Mouse (Mus musculus): ENCODE measurements around the gene Slc1a7. TPM values are rescaled to one million over a fixed set of nuclear protein-coding genes. Genes with fewer than 3 reads are reported as not detected.
A peak's percentile ranks its signal among the peaks of the same experiment; 100 is the strongest.

Gene Slc1a7
- polyA plus RNA-seq, 1 experiment from 2014 or later, result 0.08 TPM

DNA sequence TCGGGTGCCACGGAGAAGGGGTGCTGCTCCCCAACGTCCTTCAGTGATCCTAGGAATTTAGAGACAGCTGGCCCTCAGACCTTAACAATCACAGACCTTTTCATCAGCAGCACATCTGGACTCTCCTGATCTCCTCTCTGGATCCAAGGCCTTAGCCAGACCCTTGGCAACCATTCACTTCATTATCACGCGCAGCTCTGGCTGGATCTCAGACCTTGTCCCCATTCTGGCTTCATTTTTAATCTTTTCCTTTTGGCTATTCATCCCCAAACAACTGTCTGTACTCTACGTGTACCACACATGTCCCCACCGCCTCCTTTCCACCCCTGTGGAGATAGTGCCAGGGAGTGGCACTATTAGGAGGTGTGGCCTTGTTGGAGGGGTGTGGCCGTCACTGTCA lies 34.9 kb upstream of the Slc1a7 start:
- H3K4me3 ChIP-seq (replicated peaks; ENCODE audit: low read length), result no peak overlapping the region
- no peak for DNase-seq (ENCODE audit: low spot score)
- no peak for ATAC-seq (ENCODE audit: low FRiP score)
- no peak overlapping the region for H3K27ac ChIP-seq
- H3K4me1 ChIP-seq (replicated peaks; ENCODE audit: control insufficient read depth, insufficient read depth, low read length), result no peaks in the 10 kb centered on the region
- H3K4me2 ChIP-seq (replicated peaks), result no peak overlapping the region
- no peaks in the 10 kb centered on the region for H3K9me3 ChIP-seq (ENCODE audit: control insufficient read depth, low read length)
- no peaks in the 10 kb centered on the region for H3K27me3 ChIP-seq (ENCODE audit: control insufficient read depth, insufficient read depth, low read length)
- no peaks in the 10 kb centered on the region for H3K36me3 ChIP-seq (replicated peaks; ENCODE audit: control insufficient read depth, insufficient read depth)
- 82% methylated on average over 8 of the region's 8 CpGs for WGBS
- no peak overlapping the region for H3K9ac ChIP-seq

DNA sequence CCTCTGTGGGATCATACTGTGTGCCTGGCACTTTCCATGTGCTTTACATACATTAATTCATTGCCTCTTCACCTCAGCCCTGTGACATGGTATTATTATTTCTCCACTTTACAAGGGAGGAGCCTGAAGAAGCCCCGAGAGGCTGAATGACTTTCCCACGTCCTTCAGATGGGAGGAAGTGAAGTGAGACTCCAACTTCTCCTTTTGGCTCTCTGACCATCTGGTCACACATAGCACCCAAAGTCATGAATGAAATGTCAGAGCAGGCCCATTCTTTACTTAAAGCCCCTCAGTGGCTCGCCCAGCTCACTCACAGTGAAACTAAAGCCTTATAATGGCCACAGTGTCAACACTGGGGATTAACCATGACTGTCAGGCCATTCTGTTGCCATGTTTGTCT lies 32.9 kb upstream of the Slc1a7 start:
- Histone ChIP-seq H3K27ac (no peak overlapping the region), H3K27me3 (ENCODE audit: control insufficient read depth, insufficient read depth, low read length) (no peaks in the 10 kb centered on the region), H3K9ac (no peak overlapping the region), H3K4me1 (replicated peaks; ENCODE audit: control insufficient read depth, insufficient read depth, low read length) (no peaks in the 10 kb centered on the region), H3K4me2 (replicated peaks) (no peak overlapping the region), H3K4me3 (replicated peaks; ENCODE audit: low read length) (no peak overlapping the region), H3K9me3 (ENCODE audit: control insufficient read depth, low read length) (no peaks in the 10 kb centered on the region), H3K36me3 (replicated peaks; ENCODE audit: control insufficient read depth, insufficient read depth) (no peaks in the 10 kb centered on the region)
- DNase-seq (ENCODE audit: low spot score), result no peak
- ATAC-seq (ENCODE audit: low FRiP score), result no peak
- WGBS, result 72% methylated on average over 3 of the region's 3 CpGs

DNA sequence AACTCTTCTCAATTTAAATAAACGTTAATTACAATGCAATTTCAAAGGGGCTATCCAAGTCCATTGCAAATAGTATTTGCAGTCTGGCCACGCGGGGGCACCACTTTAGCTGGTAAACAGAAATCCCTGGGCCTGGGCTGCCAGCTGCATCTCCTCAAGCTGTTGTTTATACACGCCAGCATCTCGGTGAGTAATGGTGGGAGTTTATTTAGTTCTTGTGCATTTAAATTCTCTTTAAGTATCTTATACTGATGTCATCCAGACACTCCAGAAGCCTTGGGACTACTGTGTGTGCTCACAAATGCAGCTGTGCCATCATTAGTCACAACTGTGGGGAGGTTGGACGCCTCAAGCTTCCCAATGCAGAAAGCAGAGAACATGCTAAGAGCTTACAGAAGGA lies 30.8 kb upstream of the Slc1a7 start:
- Histone ChIP-seq H3K9me3 (ENCODE audit: control insufficient read depth, low read length) (no peaks in the 10 kb centered on the region), H3K4me2 (replicated peaks) (no peak overlapping the region), H3K36me3 (replicated peaks; ENCODE audit: control insufficient read depth, insufficient read depth) (no peaks in the 10 kb centered on the region), H3K4me1 (replicated peaks; ENCODE audit: control insufficient read depth, insufficient read depth, low read length) (no peaks in the 10 kb centered on the region), H3K27ac (no peak overlapping the region), H3K9ac (no peak overlapping the region), H3K27me3 (ENCODE audit: control insufficient read depth, insufficient read depth, low read length) (no peaks in the 10 kb centered on the region), H3K4me3 (replicated peaks; ENCODE audit: low read length) (no peak overlapping the region)
- peak; percentile 73 for DNase-seq (ENCODE audit: low spot score)
- ATAC-seq (ENCODE audit: low FRiP score), result no peak
- WGBS, result 28% methylated on average over 6 of the region's 6 CpGs

DNA sequence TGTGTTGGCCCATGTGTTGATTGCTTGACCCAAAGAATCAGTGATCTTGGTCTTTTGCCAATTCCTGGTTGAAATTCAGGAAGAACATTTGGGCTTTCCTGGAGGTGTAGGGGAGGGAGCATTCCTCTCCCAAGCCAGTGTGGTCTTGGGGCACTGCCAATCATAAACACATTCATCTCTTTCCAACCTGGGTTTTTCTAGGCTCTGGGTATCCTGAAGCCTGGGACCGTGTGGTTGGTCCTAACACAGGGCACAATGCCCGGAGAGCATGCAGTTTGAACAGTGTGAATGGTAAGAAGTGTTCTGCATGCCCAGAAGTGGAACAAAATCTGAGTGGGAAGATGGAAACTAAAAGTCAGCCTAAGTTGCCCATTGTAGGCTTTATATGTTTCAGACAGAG lies 30.0 kb upstream of the Slc1a7 start:
- no peaks in the 10 kb centered on the region for H3K9me3 ChIP-seq (ENCODE audit: control insufficient read depth, low read length)
- H3K4me3 ChIP-seq (replicated peaks; ENCODE audit: low read length), result no peak overlapping the region
- H3K9ac ChIP-seq, result no peak overlapping the region
- H3K27me3 ChIP-seq (ENCODE audit: control insufficient read depth, insufficient read depth, low read length), result no peaks in the 10 kb centered on the region
- no peaks in the 10 kb centered on the region for H3K36me3 ChIP-seq (replicated peaks; ENCODE audit: control insufficient read depth, insufficient read depth)
- H3K27ac ChIP-seq, result no peak overlapping the region
- DNase-seq (ENCODE audit: low spot score) (no peak), ATAC-seq (ENCODE audit: low FRiP score) (no peak)
- H3K4me1 ChIP-seq (replicated peaks; ENCODE audit: control insufficient read depth, insufficient read depth, low read length), result no peaks in the 10 kb centered on the region
- 74% methylated on average over 2 of the region's 2 CpGs for WGBS
- H3K4me2 ChIP-seq (replicated peaks), result no peak overlapping the region

DNA sequence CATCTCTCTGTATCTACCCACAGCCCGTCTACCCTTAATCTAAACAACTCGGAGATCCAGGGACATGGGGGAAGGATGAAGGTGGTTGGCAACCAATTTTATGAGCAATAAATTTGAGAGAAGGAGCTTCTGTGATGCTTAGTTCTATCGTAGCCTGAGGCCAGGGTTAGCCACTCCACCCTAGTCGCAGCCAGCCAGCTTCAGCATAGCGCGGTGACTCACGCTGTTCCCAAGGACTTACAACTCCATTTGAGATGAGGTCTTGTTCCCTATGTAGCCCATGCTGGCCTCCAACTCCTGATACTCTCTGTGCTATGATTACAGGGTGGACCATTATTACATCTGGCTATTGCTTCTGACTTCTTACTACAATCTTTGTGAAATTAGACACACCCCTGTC lies 25.4 kb upstream of the Slc1a7 start:
- Histone ChIP-seq H3K4me2 (replicated peaks) (no peak overlapping the region), H3K9me3 (ENCODE audit: control insufficient read depth, low read length) (no peaks in the 10 kb centered on the region), H3K27ac (no peak overlapping the region), H3K4me1 (replicated peaks; ENCODE audit: control insufficient read depth, insufficient read depth, low read length) (no peaks in the 10 kb centered on the region), H3K9ac (no peak overlapping the region), H3K27me3 (ENCODE audit: control insufficient read depth, insufficient read depth, low read length) (no peaks in the 10 kb centered on the region), H3K36me3 (replicated peaks; ENCODE audit: control insufficient read depth, insufficient read depth) (no peaks in the 10 kb centered on the region), H3K4me3 (replicated peaks; ENCODE audit: low read length) (no peak overlapping the region)
- DNase-seq (ENCODE audit: low spot score), result no peak
- 89% methylated on average over 7 of the region's 7 CpGs for WGBS
- ATAC-seq (ENCODE audit: low FRiP score), result no peak

DNA sequence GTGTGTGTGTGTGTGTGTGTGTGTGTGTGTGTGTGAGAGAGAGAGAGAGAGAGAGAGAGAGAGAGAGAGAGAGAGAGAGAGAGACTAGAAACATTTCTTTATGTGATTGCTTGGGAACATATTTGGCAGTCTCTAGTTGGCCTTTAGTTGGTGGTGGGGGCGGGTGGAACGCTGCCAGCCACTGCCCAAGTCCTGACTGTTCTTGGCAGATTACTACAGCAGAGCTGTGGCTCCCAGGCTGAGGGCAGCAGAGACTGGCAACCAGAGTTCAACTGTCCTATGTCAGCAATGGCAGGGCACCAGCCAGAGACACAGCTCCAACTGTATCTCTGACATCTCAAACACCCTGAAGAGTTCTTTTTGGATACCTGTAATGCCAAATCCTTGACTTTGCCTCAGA lies 24.0 kb upstream of the Slc1a7 start:
- no peak for ATAC-seq (ENCODE audit: low FRiP score)
- no peak for DNase-seq (ENCODE audit: low spot score)
- Histone ChIP-seq H3K9me3 (ENCODE audit: control insufficient read depth, low read length) (no peaks in the 10 kb centered on the region), H3K4me2 (replicated peaks) (no peak overlapping the region), H3K4me1 (replicated peaks; ENCODE audit: control insufficient read depth, insufficient read depth, low read length) (no peaks in the 10 kb centered on the region), H3K27ac (no peak overlapping the region), H3K36me3 (replicated peaks; ENCODE audit: control insufficient read depth, insufficient read depth) (no peaks in the 10 kb centered on the region), H3K9ac (no peak overlapping the region), H3K27me3 (ENCODE audit: control insufficient read depth, insufficient read depth, low read length) (no peaks in the 10 kb centered on the region), H3K4me3 (replicated peaks; ENCODE audit: low read length) (no peak overlapping the region)
- WGBS, result 78% methylated on average over 2 of the region's 2 CpGs

DNA sequence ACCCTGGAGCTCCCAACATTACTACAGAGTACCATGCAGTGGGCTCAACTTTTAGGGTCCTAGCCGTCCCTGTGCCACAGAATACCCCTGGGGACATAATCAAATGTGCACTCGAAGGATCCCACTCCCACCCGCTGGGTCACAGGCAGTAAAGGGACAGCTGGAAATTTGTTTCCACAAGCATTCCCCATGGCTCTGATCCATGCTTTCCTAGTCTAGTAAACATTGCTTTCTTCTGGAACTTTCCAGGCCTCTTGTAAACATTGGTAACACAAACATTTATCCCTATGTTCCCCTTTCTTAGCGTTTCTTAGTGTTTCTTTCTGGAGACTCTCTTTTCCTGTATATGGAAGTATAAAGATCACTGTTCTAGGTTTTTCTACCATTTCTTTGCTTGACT lies 18.2 kb upstream of the Slc1a7 start:
- 84% methylated on average over 4 of the region's 4 CpGs for WGBS
- Histone ChIP-seq H3K9ac (no peak overlapping the region), H3K27ac (no peak overlapping the region), H3K4me1 (replicated peaks; ENCODE audit: control insufficient read depth, insufficient read depth, low read length) (no peaks in the 10 kb centered on the region), H3K4me2 (replicated peaks) (no peak overlapping the region), H3K4me3 (replicated peaks; ENCODE audit: low read length) (no peak overlapping the region), H3K27me3 (ENCODE audit: control insufficient read depth, insufficient read depth, low read length) (no peaks in the 10 kb centered on the region), H3K9me3 (ENCODE audit: control insufficient read depth, low read length) (no peaks in the 10 kb centered on the region), H3K36me3 (replicated peaks; ENCODE audit: control insufficient read depth, insufficient read depth) (no peaks in the 10 kb centered on the region)
- ATAC-seq (ENCODE audit: low FRiP score), result no peak
- no peak for DNase-seq (ENCODE audit: low spot score)

DNA sequence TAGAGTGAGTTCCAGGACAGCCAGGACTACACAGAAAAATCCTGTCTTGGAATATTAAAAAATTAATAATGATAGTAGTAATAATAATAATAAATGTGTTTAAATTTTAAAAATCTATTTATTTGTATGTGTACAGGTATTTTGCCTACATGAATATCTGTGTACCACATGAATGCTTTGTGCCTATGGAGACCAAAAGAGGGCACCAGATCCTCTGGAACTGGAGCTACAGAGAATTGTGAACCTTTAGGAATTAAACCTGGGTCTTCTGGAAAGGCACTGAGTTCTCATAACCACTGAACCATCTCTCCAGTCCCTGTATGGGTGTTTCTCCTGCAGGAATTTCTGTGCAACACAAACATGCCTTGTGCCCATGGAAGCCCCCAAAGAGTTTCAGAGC lies 15.3 kb upstream of the Slc1a7 start:
- Histone ChIP-seq H3K4me3 (replicated peaks; ENCODE audit: low read length) (no peak overlapping the region), H3K36me3 (replicated peaks; ENCODE audit: control insufficient read depth, insufficient read depth) (no peaks in the 10 kb centered on the region), H3K9ac (no peak overlapping the region), H3K4me2 (replicated peaks) (no peak overlapping the region), H3K9me3 (ENCODE audit: control insufficient read depth, low read length) (no peaks in the 10 kb centered on the region), H3K27ac (no peak overlapping the region), H3K27me3 (ENCODE audit: control insufficient read depth, insufficient read depth, low read length) (no peaks in the 10 kb centered on the region), H3K4me1 (replicated peaks; ENCODE audit: control insufficient read depth, insufficient read depth, low read length) (no peaks in the 10 kb centered on the region)
- DNase-seq (ENCODE audit: low spot score), result no peak
- no peak for ATAC-seq (ENCODE audit: low FRiP score)

DNA sequence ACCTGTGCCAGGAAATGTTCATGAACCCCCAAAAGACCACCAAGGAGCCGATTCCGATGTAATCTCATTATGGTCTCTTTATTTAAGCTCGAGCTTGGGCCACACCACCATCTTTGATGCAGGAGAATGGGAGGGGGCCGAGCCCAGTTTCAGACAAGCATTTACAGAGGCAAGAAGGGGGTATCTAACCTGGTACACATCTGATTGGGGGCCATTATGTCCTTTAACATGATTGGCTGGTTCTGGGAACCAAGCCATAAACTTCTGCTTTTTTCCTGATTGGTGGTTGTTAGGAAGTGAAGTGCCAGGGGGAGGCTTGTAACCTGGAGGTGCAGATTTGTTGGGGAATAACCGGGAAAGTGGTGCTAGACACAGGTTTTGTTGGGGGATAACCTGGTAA lies 12.4 kb upstream of the Slc1a7 start:
- no peak overlapping the region for H3K4me3 ChIP-seq (replicated peaks; ENCODE audit: low read length)
- 61% methylated on average over 5 of the region's 5 CpGs for WGBS
- no peak overlapping the region for H3K9ac ChIP-seq
- ATAC-seq (ENCODE audit: low FRiP score) (no peak), DNase-seq (ENCODE audit: low spot score) (no peak)
- H3K4me1 ChIP-seq (replicated peaks; ENCODE audit: control insufficient read depth, insufficient read depth, low read length), result no peaks in the 10 kb centered on the region
- no peaks in the 10 kb centered on the region for H3K9me3 ChIP-seq (ENCODE audit: control insufficient read depth, low read length)
- H3K4me2 ChIP-seq (replicated peaks), result no peak overlapping the region
- no peaks in the 10 kb centered on the region for H3K27me3 ChIP-seq (ENCODE audit: control insufficient read depth, insufficient read depth, low read length)
- H3K27ac ChIP-seq, result no peak overlapping the region
- H3K36me3 ChIP-seq (replicated peaks; ENCODE audit: control insufficient read depth, insufficient read depth), result no peaks in the 10 kb centered on the region

DNA sequence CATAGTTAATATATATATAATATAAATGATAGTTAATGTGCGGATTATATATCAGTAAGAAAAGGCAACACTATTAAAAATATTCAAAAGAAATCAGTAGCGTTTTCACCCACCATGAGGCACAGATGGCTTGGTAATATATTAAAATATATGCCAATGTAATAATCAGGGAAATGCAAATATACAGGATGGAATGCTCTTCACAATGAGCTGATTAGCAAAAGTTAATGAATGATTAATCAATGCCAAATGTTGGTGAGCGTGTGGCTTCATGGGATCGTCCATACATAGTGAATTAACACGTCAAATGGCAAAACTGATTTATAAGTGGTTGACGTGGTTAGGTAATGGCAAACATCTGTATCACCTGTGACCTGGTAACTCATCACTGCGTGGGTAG lies 9.6 kb upstream of the Slc1a7 start:
- no peak for ATAC-seq (ENCODE audit: low FRiP score)
- H3K4me2 ChIP-seq (replicated peaks), result no peak overlapping the region

More for the DNA sequence above, 9.6 kb upstream of the Slc1a7 start:
- WGBS, result 55% methylated on average over 7 of the region's 7 CpGs
- Histone ChIP-seq H3K9me3 (ENCODE audit: control insufficient read depth, low read length) (no peaks in the 10 kb centered on the region), H3K4me3 (replicated peaks; ENCODE audit: low read length) (no peak overlapping the region), H3K36me3 (replicated peaks; ENCODE audit: control insufficient read depth, insufficient read depth) (no peaks in the 10 kb centered on the region), H3K27ac (no peak overlapping the region), H3K9ac (no peak overlapping the region), H3K27me3 (ENCODE audit: control insufficient read depth, insufficient read depth, low read length) (no peaks in the 10 kb centered on the region), H3K4me1 (replicated peaks; ENCODE audit: control insufficient read depth, insufficient read depth, low read length) (0 out of 2 replicates have a peak, but pooled peaks cover 10% of the 10 kb centered on the region)
- no peak for DNase-seq (ENCODE audit: low spot score)

Measured in hindbrain, embryonic 14.5 days (tissue).